Mouse (Mus musculus): Measurements from ENCODE around the gene Nkx6-2.

The Nkx6-2 gene

DNA sequence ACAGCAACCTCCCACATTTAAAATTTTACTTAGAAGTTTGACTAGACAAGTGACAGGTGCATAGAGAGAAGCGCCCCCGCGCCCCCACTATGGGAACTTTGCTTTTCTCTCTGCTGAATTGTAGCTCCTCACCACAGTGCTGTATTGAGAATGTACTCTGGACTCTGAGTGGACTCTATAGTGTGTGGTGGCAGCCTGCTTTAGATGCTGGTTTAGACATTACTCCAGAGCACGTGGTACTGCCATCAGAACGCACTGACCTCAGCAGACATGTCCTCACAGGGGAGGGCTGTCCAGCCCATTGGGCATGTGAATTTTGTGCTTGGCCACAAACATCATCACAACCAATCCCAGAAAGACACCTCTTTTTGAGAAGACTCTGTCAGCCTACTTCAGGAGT is 11.8 kb downstream of the Nkx6-2 start:
- in situ Hi-C loops (cut with MboI, MseI) = no loop called here

- in situ Hi-C loops (cut with MboI, MseI) = no loop called here
These were observed 16.1 kb downstream of the Nkx6-2 start for GRCm38 (mm10) chr7:139566533-139566932.

- in situ Hi-C loops (cut with MboI, MseI) = no loop called here
These were observed 16.6 kb downstream of the Nkx6-2 start for GRCm38 (mm10) chr7:139565998-139566397.

- in situ Hi-C loops (cut with MboI, MseI) = no loop called here
These were observed 18.4 kb downstream of the Nkx6-2 start for GRCm38 (mm10) chr7:139564161-139564560.

DNA sequence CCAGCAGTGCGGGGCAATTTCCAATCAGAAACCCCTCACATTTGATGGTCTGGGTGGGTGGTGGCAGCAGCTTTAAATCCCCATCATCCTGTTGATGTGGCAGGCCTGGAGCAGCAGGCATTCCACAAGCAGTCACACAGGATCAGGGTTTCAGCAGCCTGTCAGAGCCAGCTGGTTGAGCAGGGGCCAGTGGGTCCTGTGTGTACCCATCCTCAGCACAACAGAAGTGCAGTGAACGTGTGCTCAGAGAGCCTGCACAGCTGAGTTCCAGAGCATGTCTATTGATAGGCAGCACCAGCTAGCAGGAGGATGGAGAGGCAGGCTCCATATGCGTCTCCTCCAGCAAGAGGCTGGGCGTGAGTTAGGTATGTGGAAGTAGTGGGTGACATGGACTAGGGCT is 19.2 kb downstream of the Nkx6-2 start:
- in situ Hi-C loops (cut with MboI, MseI) = no loop called here

GRCm38 (mm10) chr7:139559659-139560058 is 22.9 kb downstream of the Nkx6-2 start:
- in situ Hi-C loops (cut with MboI, MseI) = no loop called here

- in situ Hi-C loops (cut with MboI, MseI) = no loop called here
These were observed 25.7 kb downstream of the Nkx6-2 start for GRCm38 (mm10) chr7:139556746-139557526.

- in situ Hi-C loops (cut with MboI, MseI) = no loop called here
These were observed 26.3 kb downstream of the Nkx6-2 start for GRCm38 (mm10) chr7:139556331-139556730.

DNA sequence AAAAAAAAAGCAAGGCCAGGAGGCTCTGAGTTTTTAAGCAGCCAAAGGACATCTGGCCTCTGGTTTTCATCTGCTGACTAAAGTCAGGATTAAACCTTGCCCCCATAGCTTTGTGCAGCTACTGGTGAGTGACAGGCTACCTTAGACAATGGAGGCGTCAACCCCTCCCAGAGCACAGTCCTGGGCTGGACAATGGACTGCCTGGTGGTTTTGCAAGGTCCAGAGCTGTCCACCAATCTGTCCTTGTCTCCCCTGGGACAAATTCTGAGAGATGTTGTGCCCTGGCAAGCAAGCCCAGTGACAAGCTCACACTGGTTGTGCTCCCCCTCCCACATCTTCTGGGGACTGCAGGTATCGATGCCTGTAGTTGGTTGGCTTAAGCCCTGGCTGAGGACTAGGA is 31.1 kb downstream of the Nkx6-2 start:
- in situ Hi-C loops (cut with MboI, MseI) = no loop called here

- in situ Hi-C loops (cut with MboI, MseI) = no loop called here
These were observed 32.4 kb downstream of the Nkx6-2 start for GRCm38 (mm10) chr7:139550086-139550783.

- in situ Hi-C loops (cut with MboI, MseI) = no loop called here
These were observed 35.3 kb downstream of the Nkx6-2 start for GRCm38 (mm10) chr7:139547325-139547724.

- in situ Hi-C loops (cut with MboI, MseI) = no loop called here
These were observed 37.6 kb downstream of the Nkx6-2 start for GRCm38 (mm10) chr7:139544706-139545625.

- in situ Hi-C loops (cut with MboI, MseI) = no loop called here
These were observed 41.2 kb downstream of the Nkx6-2 start for GRCm38 (mm10) chr7:139541422-139541821.

DNA sequence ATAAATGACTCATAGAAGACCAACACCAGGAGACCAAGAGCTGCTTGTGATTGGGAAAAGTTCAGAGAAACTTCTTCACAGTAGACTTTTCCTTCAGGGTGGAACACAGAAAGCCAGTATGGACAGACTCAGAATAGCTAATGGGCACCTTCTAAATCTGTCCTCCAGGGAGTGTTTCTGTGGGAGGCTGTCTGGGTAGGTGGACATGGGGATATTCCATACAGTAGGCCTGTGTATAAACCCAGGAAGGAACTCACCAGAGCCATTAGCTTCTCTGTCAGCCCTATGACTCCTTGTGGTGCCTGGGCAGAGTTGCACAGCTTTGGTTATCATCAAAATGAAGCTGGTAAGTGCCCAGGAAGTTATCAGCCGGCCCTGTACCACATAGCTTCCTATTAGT is 42.0 kb downstream of the Nkx6-2 start:
- in situ Hi-C loops (cut with MboI, MseI) = no loop called here

DNA sequence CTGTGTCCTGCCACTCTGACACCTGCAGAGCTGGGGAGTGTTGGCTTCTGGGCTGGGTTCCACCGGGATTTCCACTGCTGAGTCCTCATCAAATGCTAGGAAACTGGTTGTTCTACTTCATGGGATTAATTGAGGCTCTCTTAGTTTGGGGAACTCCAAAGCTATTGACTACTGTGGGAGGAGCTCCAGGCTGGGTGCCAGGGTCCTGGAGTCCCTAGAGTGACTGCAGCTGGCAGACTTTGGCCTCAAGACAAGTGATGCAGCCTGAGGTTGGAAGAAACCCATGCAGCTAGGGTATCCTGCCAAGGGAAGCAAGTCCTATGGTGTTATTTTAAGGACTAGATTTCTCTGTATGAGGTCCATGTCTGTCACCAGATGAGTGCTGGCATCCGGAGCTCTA is 44.1 kb downstream of the Nkx6-2 start:
- in situ Hi-C loops (cut with MboI, MseI) = no loop called here

DNA sequence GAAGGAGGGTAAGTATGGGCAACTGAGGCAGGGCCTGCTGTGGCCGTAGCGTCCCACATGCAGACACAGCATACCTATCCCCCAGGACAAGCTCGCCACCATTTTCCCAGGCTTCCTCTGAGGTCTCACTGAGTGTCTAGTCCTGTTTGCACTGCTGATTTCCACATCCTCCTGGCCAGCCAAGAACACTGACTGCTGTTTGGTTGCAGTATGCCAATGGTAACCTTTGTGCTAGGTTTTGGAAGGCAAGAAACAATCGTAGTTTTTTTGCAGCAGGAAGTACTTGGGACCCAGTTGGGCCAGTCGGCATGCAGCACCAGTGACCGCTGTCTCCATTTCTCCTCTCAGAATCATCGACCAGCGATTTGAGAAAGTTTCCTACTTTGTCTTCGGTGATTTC is 44.8 kb downstream of the Nkx6-2 start:
- in situ Hi-C loops (cut with MboI, MseI) = no loop called here

GRCm38 (mm10) chr7:139536831-139537230 is 45.8 kb downstream of the Nkx6-2 start:
- in situ Hi-C loops (cut with MboI, MseI) = no loop called here

DNA sequence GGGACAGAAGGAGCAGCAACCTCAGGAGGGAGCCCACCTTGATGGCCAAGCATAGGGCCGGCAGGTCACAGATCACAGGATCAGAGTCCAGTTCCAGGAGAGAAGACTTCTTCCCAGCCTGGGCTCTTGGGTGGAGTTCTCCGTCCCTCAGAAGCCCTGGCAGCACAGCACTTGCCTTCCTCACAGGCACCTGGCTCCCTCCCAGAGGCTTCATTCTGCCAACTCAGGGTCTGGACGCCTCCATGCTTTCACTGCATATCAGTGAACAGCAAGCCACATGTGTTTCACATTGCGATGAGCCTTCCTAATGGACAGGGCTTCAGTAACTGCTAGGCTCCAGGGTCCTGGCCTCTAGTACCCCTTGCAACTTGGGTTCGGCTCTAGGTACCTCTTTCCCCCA is 46.3 kb downstream of the Nkx6-2 start:
- in situ Hi-C loops (cut with MboI, MseI) = no loop called here

GRCm38 (mm10) chr7:139531428-139531801 is 51.2 kb downstream of the Nkx6-2 start:
- in situ Hi-C loops (cut with MboI, MseI) = no loop called here

GRCm38 (mm10) chr7:139530591-139531427 is 51.8 kb downstream of the Nkx6-2 start:
- in situ Hi-C loops (cut with MboI, MseI) = no loop called here
